ENCODE assay signal across 8 mouse cellular contexts in the genomic region with DNA sequence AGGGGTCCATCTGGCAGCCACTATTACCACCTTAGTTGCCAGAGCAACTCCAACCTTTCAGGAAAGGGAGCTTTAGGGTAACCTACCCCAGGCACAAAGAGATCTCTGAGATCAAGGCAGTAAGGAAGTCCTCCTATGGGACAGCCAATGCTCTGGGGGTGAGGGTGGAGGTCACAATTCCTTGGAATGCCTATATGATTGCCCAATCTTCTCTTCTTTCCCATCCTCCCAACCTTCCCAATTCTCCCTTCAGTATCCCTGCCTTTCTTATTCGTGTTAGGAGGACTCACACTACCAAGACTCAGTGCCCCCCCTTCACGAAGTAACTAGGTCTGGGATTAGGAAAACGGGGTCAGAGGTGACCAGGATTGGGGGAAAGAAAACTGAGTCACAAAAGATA. TPM values are rescaled to one million over a fixed set of nuclear protein-coding genes. Genes with fewer than 3 reads are reported as not detected.
DNase-seq lines count a peak whose midpoint lies in the region; ATAC-seq and TF ChIP-seq lines count a peak whose summit lies in the region.

No protein-coding gene starts in this region.

- ATAC-seq in heart, embryonic 11.5 days (replicated peaks; ENCODE audit: insufficient number of reproducible peaks, low FRiP score, low TSS enrichment), result no peak
- no peak for ATAC-seq in heart, embryonic 16.5 days (replicated peaks; ENCODE audit: extremely low read depth, insufficient read depth, low FRiP score)

- H3K27ac ChIP-seq in heart, embryonic 11.5 days (ENCODE audit: low read depth, low read length), result peak overlapping the region; percentile 95; the same call in 1 of the 2 replicates
- H3K27ac ChIP-seq in ES-E14 (ENCODE audit: insufficient read depth, low read depth, low read length, poor library complexity, severe bottlenecking), result no peak overlapping the region; the same call in 1 of the 2 replicates
- no peak overlapping the region for H3K27ac ChIP-seq in heart, embryonic 16.5 days (ENCODE audit: low read length)
- no peak overlapping the region for H3K27ac ChIP-seq in macrophage

- H3K9ac ChIP-seq in heart, embryonic 11.5 days (ENCODE audit: low read depth, low read length), result peak overlapping the region; percentile 93
- H3K9ac ChIP-seq in ES-E14 (ENCODE audit: insufficient read depth, low read depth, low read length, poor library complexity, severe bottlenecking), result peak overlapping the region; percentile 95
- peak overlapping the region; percentile 94 for H3K9ac ChIP-seq in heart, embryonic 16.5 days (ENCODE audit: low read length)

- peak overlapping the region; percentile 82 for H3K4me2 ChIP-seq in heart, embryonic 11.5 days
- H3K4me2 ChIP-seq in heart, embryonic 16.5 days (ENCODE audit: low read depth, low read length), result peak overlapping the region; percentile 67

- peaks cover 3% of the 10 kb centered on the region; the same call in 1 of the 2 replicates for H3K27me3 ChIP-seq in heart, embryonic 11.5 days (ENCODE audit: control insufficient read depth, insufficient read depth, low read length)
- H3K27me3 ChIP-seq in heart, embryonic 16.5 days (ENCODE audit: control insufficient read depth, insufficient read depth, low read length), result no peaks in the 10 kb centered on the region

- H3K9me3 ChIP-seq in heart, embryonic 11.5 days (replicated peaks; ENCODE audit: control insufficient read depth, low read length), result no peaks in the 10 kb centered on the region
- H3K9me3 ChIP-seq in ES-E14 (ENCODE audit: control insufficient read depth, insufficient read depth, low read depth, low read length), result no peaks in the 10 kb centered on the region
- H3K9me3 ChIP-seq in heart, embryonic 16.5 days (replicated peaks; ENCODE audit: control insufficient read depth, low read length), result no peaks in the 10 kb centered on the region

- H3K4me3 ChIP-seq in heart, embryonic 11.5 days (ENCODE audit: low read depth, low read length), result peak overlapping the region; percentile 89
- H3K4me3 ChIP-seq in ES-E14 (ENCODE audit: insufficient read depth in 1 of 2, low read depth in 1 of 2, low read length in 2 of 2, poor library complexity in 1 of 2, severe bottlenecking in 1 of 2), result peak overlapping the region; percentile 71 to 96
- H3K4me3 ChIP-seq in heart, embryonic 16.5 days (ENCODE audit: low read length), result peak overlapping the region; percentile 82
- H3K4me3 ChIP-seq in macrophage (ENCODE audit: inconsistent target), result peak overlapping the region; percentile 44

- intact Hi-C loops in heart, postnatal 36 days (cut with DNase I), result loop anchor here (5.0 to 10.0 kb wide), 3 partner anchors 243 to 341 kb away; partner anchors contain the start of genes C1ra and Pex5

- peaks cover 55% of the 10 kb centered on the region; the same call in 1 of the 2 replicates for H3K79me2 ChIP-seq in macrophage (ENCODE audit: inconsistent target)

- in situ Hi-C loops in ES-E14 (cut with MboI; ENCODE audit: low sequenced_read_pairs in 2 of 2, unreplicated experiment in 2 of 2), result no loop called here

- DNase-seq in heart, postnatal 36 days, result no peak
- no peak for DNase-seq in ES-E14 (ENCODE audit: low read depth, low spot score)
- no peak for DNase-seq in layer of hippocampus, postnatal 10 days (ENCODE audit: low spot score in 2 of 2)
- no peak for DNase-seq in right cerebral cortex, postnatal 36 days (ENCODE audit: low spot score in 2 of 2)
- no peak for DNase-seq in urinary bladder, postnatal 25 days (ENCODE audit: low spot score)

- H3K4me1 ChIP-seq in heart, embryonic 11.5 days (ENCODE audit: control insufficient read depth, insufficient read depth, low read length), result peaks cover 34% of the 10 kb centered on the region
- H3K4me1 ChIP-seq in ES-E14 (ENCODE audit: control insufficient read depth in 2 of 2, insufficient read depth in 2 of 2, low read length in 2 of 2, poor library complexity in 1 of 2), result peaks cover 6 to 13% of the 10 kb centered on the region in 2 experiments; a peak in 3 of 4 replicates
- H3K4me1 ChIP-seq in heart, embryonic 16.5 days (ENCODE audit: control insufficient read depth, insufficient read depth, low read length), result peaks cover 40% of the 10 kb centered on the region

- 2% methylated on average over 3 of the region's 3 CpGs for WGBS in heart, embryonic 11.5 days (ENCODE audit: insufficient replicate concordance)
- 6% methylated on average over 3 of the region's 3 CpGs for WGBS in heart, embryonic 16.5 days
- WGBS in macrophage (ENCODE audit: missing documents), result 44% methylated on average over 3 of the region's 3 CpGs

- no peaks in the 10 kb centered on the region for H3K36me3 ChIP-seq in heart, embryonic 11.5 days (ENCODE audit: control insufficient read depth, insufficient read depth, low read length)
- H3K36me3 ChIP-seq in ES-E14 (ENCODE audit: control insufficient read depth, insufficient read depth, low read length, poor library complexity, severe bottlenecking) (no peaks in the 10 kb centered on the region), macrophage (ENCODE audit: inconsistent target) (no peaks in the 10 kb centered on the region)
- H3K36me3 ChIP-seq in heart, embryonic 16.5 days (ENCODE audit: control insufficient read depth, insufficient read depth), result no peaks in the 10 kb centered on the region

TF ChIP-seq in ES-E14, 5 proteins besides CTCF, POLR2A, EP300 and RAD21:
- no peak for TF ChIP-seq MAFK (IDR thresholded peaks at IDR 0.05; ENCODE audit: insufficient read depth, low read depth, low read length)
- no peak for TF ChIP-seq CHD2 (IDR thresholded peaks at IDR 0.05; ENCODE audit: low read depth, low read length)
- TF ChIP-seq ZC3H11A (IDR thresholded peaks at IDR 0.05; ENCODE audit: borderline replicate concordance, low read depth, low read length), result no peak
- no peak for TF ChIP-seq ZNF384 (IDR thresholded peaks at IDR 0.05; ENCODE audit: low read depth, low read length)

RNA-seq across cellular contexts. Expression of gene Gm45234, which starts 0.5 kb away (rescaled TPM):
- not detected in 2 replicates for polyA plus RNA-seq in heart, embryonic 11.5 days (2014; fragmentation: Nextera tagmentation; extraction: Ambion mirVana)
- total RNA-seq in heart, postnatal 36 days (2021), result under 1 TPM in 1 of 2 experiments, not detected in 1; 0.41 TPM
- total RNA-seq in ES-E14 (2012; rRNA removed), result 0.13 TPM in 1 of 2 replicates, not detected in the other
- not detected in 2 replicates for polyA plus RNA-seq in heart, embryonic 16.5 days (2015; fragmentation: Nextera tagmentation; extraction: Ambion mirVana)
- total RNA-seq in macrophage (2018; cell fraction: chromatin; rRNA removed), result 1 to 10 TPM in 1 of 26 experiments, not detected in 25; 2.2 TPM
- total RNA-seq in macrophage (2018; cell fraction: cytosol; rRNA removed), result under 1 TPM in 7 of 26 experiments, not detected in 19; 0.10 to 0.44 (median 0.19) TPM
- under 1 TPM in 1 of 26 experiments, not detected in 25; 0.28 TPM for total RNA-seq in macrophage (2018; cell fraction: nucleus; rRNA removed)
- polyA plus RNA-seq in macrophage (2018), result not detected in 3 replicates
- total RNA-seq in layer of hippocampus, postnatal 10 days (2021), result not detected

RNA-seq across cellular contexts. Expression of gene Atn1, which starts 1.0 kb away (rescaled TPM):
- 7.4 and 9.5 TPM in 2 replicates for polyA plus RNA-seq in heart, embryonic 11.5 days (2014; fragmentation: Nextera tagmentation; extraction: Ambion mirVana)
- 10 to 100 TPM; 41.0 to 46.4 TPM for total RNA-seq in heart, postnatal 36 days (2021)
- total RNA-seq in ES-E14 (2012; rRNA removed), result 4.7 and 8.9 TPM in 2 replicates
- 9.4 and 10.4 TPM in 2 replicates for polyA plus RNA-seq in heart, embryonic 16.5 days (2015; fragmentation: Nextera tagmentation; extraction: Ambion mirVana)
- total RNA-seq in macrophage (2018; cell fraction: chromatin; rRNA removed), result 10 to 100 TPM in 25 of 26 experiments, 1 to 10 TPM in 1; 6.9 to 45.0 (median 27.8) TPM
- 10 to 100 TPM; 20.9 to 33.9 (median 27.3) TPM for total RNA-seq in macrophage (2018; cell fraction: cytosol; rRNA removed)
- 10 to 100 TPM; 13.0 to 48.5 (median 23.3) TPM for total RNA-seq in macrophage (2018; cell fraction: nucleus; rRNA removed)
- 17.0 to 35.6 TPM (median 21.7 TPM) in 3 replicates for polyA plus RNA-seq in macrophage (2018)
- 100 to 1,000 TPM; 138 to 150 TPM for total RNA-seq in layer of hippocampus, postnatal 10 days (2021)

RNA-seq across cellular contexts. Expression of gene Grcc10, which starts 14.1 kb away (rescaled TPM):
- polyA plus RNA-seq in heart, embryonic 11.5 days (2014; fragmentation: Nextera tagmentation; extraction: Ambion mirVana), result 352 and 380 TPM in 2 replicates
- total RNA-seq in heart, postnatal 36 days (2021), result 100 to 1,000 TPM; 285 to 321 TPM
- 108 and 128 TPM in 2 replicates for total RNA-seq in ES-E14 (2012; rRNA removed)
- polyA plus RNA-seq in heart, embryonic 16.5 days (2015; fragmentation: Nextera tagmentation; extraction: Ambion mirVana), result 429 and 447 TPM in 2 replicates
- total RNA-seq in macrophage (2018; cell fraction: chromatin; rRNA removed), result 10 to 100 TPM in 19 of 26 experiments, 1 to 10 TPM in 7; 5.5 to 46.1 (median 17.1) TPM
- total RNA-seq in macrophage (2018; cell fraction: cytosol; rRNA removed), result 100 to 1,000 TPM; 123 to 226 (median 148) TPM
- total RNA-seq in macrophage (2018; cell fraction: nucleus; rRNA removed), result 10 to 100 TPM; 14.9 to 66.2 (median 33.4) TPM
- polyA plus RNA-seq in macrophage (2018), result 43.6 to 99.2 TPM (median 63.8 TPM) in 3 replicates
- 100 to 1,000 TPM; 329 to 345 TPM for total RNA-seq in layer of hippocampus, postnatal 10 days (2021)

RNA-seq across cellular contexts. Expression of gene Eno2, which starts 14.2 kb away (rescaled TPM):
- polyA plus RNA-seq in heart, embryonic 11.5 days (2014; fragmentation: Nextera tagmentation; extraction: Ambion mirVana), result 5.3 TPM in 2 replicates
- 1 to 10 TPM; 2.2 to 2.9 TPM for total RNA-seq in heart, postnatal 36 days (2021)
- total RNA-seq in ES-E14 (2012; rRNA removed), result 10.1 and 17.9 TPM in 2 replicates
- 3.7 and 4.3 TPM in 2 replicates for polyA plus RNA-seq in heart, embryonic 16.5 days (2015; fragmentation: Nextera tagmentation; extraction: Ambion mirVana)
- total RNA-seq in macrophage (2018; cell fraction: chromatin; rRNA removed), result 100 to 1,000 TPM in 25 of 26 experiments, 10 to 100 TPM in 1; 81.3 to 737 (median 196) TPM
- total RNA-seq in macrophage (2018; cell fraction: cytosol; rRNA removed), result 10 to 100 TPM in 10 of 26 experiments, 1 to 10 TPM in 16; 4.9 to 24.9 (median 9.7) TPM
- 100 to 1,000 TPM in 13 of 26 experiments, 10 to 100 TPM in 13; 45.0 to 295 (median 98.8) TPM for total RNA-seq in macrophage (2018; cell fraction: nucleus; rRNA removed)
- polyA plus RNA-seq in macrophage (2018), result 4.8 to 9.6 TPM (median 6.7 TPM) in 3 replicates
- 100 to 1,000 TPM; 476 to 480 TPM for total RNA-seq in layer of hippocampus, postnatal 10 days (2021)

RNA-seq across cellular contexts. Expression of gene Ptpn6, which starts 16.8 kb away (rescaled TPM):
- polyA plus RNA-seq in heart, embryonic 11.5 days (2014; fragmentation: Nextera tagmentation; extraction: Ambion mirVana), result 4.8 and 6.9 TPM in 2 replicates
- 1 to 10 TPM; 2.9 to 4.2 TPM for total RNA-seq in heart, postnatal 36 days (2021)
- 15.1 and 16.5 TPM in 2 replicates for total RNA-seq in ES-E14 (2012; rRNA removed)
- 14.6 and 31.3 TPM in 2 replicates for polyA plus RNA-seq in heart, embryonic 16.5 days (2015; fragmentation: Nextera tagmentation; extraction: Ambion mirVana)
- 100 to 1,000 TPM in 17 of 26 experiments, 10 to 100 TPM in 9; 26.9 to 536 (median 152) TPM for total RNA-seq in macrophage (2018; cell fraction: chromatin; rRNA removed)
- 100 to 1,000 TPM; 107 to 454 (median 253) TPM for total RNA-seq in macrophage (2018; cell fraction: cytosol; rRNA removed)
- total RNA-seq in macrophage (2018; cell fraction: nucleus; rRNA removed), result 100 to 1,000 TPM in 20 of 26 experiments, 10 to 100 TPM in 6; 52.4 to 435 (median 173) TPM
- polyA plus RNA-seq in macrophage (2018), result 172 to 251 TPM (median 215 TPM) in 3 replicates
- total RNA-seq in layer of hippocampus, postnatal 10 days (2021), result 1 to 10 TPM; 4.3 to 5.3 TPM
